Mouse (Mus musculus) gastrocnemius, adult 2 months (tissue): ENCODE measurements around the gene Zfp655. TPM values are rescaled to one million over a fixed set of nuclear protein-coding genes. Genes with fewer than 3 reads are reported as not detected.
"Not testable (repeated sequence)": the region's sequence is repeated elsewhere in the genome, so short reads cannot be mapped to it uniquely, and the experiment has no call there.

Experiments
- DNase-seq: peaks from one replicate; pipeline ENCODE4 v3.0.0; 2022
- H3K27ac ChIP-seq: fragments of 200-600 bp; 2 replicates; pipeline ENCODE4 v1.8.1; 2022; ENCODE audit warnings: mild to moderate bottlenecking
- H3K4me3 ChIP-seq: fragments of 200-600 bp; 2 replicates; pipeline ENCODE4 v1.8.1; 2022; ENCODE audit warnings: mild to moderate bottlenecking, moderate library complexity
- CTCF ChIP-seq: fragments of 200-600 bp; IDR thresholded peaks from 2 replicates; pipeline ENCODE4 v1.8.1; 2022; ENCODE audit warnings: antibody characterized with exemption, mild to moderate bottlenecking, moderate library complexity
- intact Hi-C: fragments of 180-260 bp; cut with DNase I; formaldehyde crosslinking; loops from one replicate; pipeline ENCODE4 v1.15.1; 2025
- total RNA-seq, 2 experiments: library from RNA; stranded (reverse); gene quantifications; 2 replicates each; pipeline ENCODE4 v1.2.3; 2021

Zfp655 gene
- total RNA-seq, 2 experiments from 2014 or later: 14.3 to 15.2 TPM

DNA sequence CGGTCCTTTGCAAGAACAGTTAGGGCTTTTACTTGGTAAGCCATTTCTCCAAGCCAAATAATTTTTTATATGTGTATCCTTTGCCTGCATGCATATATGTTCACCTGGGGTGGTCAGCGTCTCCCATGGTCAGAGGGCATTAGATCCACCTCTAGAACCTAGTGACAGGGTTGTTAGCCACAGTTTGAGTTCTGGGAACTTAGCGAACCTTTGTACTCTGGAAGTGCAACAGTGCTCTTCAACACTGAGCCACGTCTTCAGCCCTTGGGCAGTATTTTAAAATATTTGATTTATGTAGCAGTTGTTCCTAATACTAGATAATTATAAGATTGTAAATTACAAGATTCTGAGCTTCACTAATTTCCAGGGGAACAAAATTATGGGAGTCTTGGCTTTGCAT lies 874 bp upstream of the Zfp655 start:
- intact Hi-C loops: loop anchor here (1.0 to 10.0 kb wide), 4 partner anchors 26 to 146 kb away; partner anchors contain the start of genes Arpc1a, Bud31, Kpna7 and Pdap1
- Histone ChIP-seq H3K4me3 (peak overlapping the region; percentile 93), H3K27ac (peak overlapping the region; percentile 98)
- no peak for DNase-seq
- TF ChIP-seq CTCF: no peak

DNA sequence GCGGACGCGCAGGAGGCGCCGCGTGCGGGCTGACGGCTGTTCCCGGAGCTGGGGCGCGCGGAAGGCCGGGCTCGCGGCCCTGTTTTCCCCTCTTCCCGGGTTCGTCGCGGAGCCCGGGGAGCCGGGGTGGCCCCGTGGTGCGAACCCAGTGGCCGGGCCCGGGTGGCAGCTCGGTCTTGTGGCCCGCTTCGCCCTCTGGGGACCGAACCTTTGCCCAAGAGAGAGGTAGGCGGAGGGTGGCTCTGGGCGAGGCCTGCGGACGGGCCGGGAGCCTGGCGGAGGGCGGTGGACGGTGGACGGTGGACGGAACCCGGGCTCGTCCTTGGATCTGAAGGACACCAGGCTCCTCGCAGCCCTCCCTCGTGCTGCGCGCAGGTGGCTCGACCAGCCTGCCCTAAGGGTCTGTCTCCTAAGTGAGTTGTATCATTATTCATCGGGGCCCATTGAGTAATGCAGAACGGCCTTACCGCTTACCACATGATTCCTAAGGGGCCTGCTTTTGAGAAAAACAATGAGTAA lies 437 bp downstream of the Zfp655 start:
- peak overlapping the region; percentile 98 for H3K27ac ChIP-seq
- TF ChIP-seq CTCF: no peak
- H3K4me3 ChIP-seq: peak overlapping the region; percentile 93
- intact Hi-C loops: loop anchor here (1.0 to 10.0 kb wide), 4 partner anchors 27 to 147 kb away; partner anchors contain the start of genes Arpc1a, Bud31, Kpna7 and Pdap1
- DNase-seq: no peak

DNA sequence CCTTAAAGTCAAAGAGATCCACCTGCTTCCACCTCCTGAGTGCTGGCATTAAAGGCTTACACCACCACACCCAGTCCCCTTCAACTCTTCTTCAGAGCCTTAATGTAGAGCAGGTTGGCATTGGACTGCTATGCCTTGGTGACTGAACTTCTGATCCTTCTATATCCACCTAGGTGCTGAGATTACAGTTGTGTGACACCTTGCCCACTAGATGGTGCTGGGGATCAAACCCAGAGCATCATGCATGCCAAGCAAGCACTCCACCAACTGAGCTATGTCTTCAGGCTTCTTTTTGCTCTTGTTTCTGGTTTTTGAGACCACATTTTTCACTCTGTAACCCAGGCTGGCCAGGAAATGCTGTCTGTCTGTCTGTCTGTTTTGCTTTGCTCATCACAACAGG lies 3.1 kb downstream of the Zfp655 start:
- intact Hi-C loops: loop anchor here (10.0 kb wide), 1 partner anchor 150 kb away; the partner anchor contains the start of genes Arpc1a and Kpna7
- peak; percentile 58 for TF ChIP-seq CTCF
- Histone ChIP-seq H3K4me3 (no peak overlapping the region), H3K27ac (no peak overlapping the region)
- DNase-seq: no peak

DNA sequence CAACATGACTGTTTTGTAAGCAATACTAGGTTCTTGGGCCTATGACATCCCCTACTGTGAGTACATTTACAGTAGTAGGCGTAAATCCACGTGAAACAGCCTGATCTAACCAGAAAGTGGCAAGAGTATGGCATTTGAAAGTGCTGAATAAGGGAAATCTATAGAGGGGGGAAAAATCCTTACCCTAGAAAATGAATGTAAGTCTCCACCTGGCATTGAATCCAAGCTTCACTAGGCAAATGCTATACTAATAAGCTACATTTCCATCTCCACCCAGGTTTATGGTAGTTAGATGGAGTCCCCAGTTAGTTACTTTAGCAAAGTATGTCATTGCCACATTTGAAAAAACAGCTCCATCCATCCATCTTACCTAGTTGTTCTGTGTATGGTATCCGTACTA lies 18.0 kb downstream of the Zfp655 start:
- TF ChIP-seq CTCF: no peak
- Histone ChIP-seq H3K27ac (no peak overlapping the region), H3K4me3 (no peak overlapping the region)
- intact Hi-C loops: no loop called here
- DNase-seq: no peak

DNA sequence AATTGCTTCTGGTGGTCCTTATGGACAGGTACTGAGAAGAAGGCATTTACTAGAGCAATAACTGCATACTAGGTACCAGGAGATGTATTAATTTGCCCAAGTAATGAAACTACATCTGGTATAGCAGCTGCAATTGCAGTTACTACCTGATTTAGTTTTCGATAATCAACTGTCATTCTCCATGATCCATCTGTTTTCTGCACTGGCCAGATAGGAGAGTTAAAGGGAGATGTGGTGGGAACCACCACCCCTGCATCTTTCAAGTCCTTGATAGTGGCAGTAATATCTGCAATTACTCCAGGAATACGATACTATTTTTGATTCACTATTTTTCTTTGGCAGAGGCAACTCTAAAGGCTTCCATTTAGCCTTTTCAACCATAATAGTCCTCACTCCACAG lies 42.1 kb downstream of the Zfp655 start:
- H3K27ac ChIP-seq, DNase-seq, intact Hi-C loops, H3K4me3 ChIP-seq: not testable (repeated sequence)

DNA sequence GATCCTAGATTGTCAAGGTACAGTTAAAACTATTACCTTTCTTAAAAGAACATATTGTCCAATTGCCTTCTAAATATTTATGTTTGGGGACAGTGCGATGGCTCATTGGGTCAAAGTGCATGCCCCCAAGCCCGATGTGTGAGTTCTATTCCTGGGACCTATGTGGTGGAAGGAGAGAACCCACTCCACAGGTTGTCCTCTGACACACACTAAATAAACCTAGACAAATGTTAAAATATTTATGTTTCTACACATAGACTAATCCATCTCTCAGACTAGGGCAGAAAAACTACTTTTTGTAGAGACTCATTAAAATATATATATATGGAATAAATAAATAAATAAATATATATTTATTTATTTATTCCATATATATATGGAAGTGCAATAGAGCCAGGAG lies 48.4 kb downstream of the Zfp655 start:
- intact Hi-C loops: loop anchor here (1.0 kb wide), 1 partner anchor 49 kb away; the partner anchor contains the start of gene Zfp655
- Histone ChIP-seq H3K27ac (no peak overlapping the region; the same call in 1 of the 2 replicates), H3K4me3 (peak overlapping the region; percentile 88)
- no peak for DNase-seq
- no peak for TF ChIP-seq CTCF

DNA sequence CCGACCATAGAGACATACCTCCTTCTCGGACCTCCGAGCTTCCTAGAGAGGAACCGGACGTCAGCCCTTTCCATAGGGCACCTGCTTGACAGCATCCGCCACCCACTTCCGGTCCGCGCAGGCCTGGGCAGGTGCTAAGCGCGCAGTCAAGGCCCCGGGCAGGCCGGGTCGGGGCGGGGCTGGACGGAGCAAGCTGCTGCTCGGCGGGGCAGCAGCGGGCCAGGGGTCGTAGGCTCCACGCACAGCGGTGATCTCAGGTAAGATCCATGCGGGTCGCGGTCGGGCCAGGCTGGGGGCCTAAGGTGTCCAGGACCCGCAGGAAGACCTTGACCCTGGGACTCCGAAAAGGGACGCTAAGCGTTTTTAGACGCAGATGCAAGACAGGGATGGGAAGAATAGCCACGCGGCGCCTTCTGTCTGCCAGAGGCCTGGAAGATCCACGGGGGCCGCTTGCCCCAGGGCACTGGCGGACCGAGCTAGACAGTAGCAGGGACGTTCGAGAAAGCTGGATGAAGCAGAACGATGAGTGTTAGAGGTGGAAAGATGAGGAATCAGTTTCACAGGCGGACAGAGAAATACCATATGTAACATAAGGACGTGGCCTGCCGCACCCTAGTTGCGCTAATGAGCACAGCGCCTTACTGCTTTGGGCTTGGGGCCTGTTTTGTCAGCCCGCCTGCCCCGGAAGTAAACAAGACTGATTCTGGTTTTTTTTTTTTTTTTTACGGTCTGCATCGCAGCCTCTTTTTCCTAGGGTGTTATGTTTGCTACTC lies 49.0 kb downstream of the Zfp655 start, which contains the start of gene Zscan25:
TSS of gene Zscan25 (plus strand) at position 130 of the 773 bp plus-strand sequence.
- Histone ChIP-seq H3K27ac (peak within 1 kb of the TSS; percentile 98), H3K4me3 (peak within 1 kb of the TSS; percentile 88)
- peak; percentile 96 for DNase-seq
- TF ChIP-seq CTCF: no peak
- intact Hi-C loops: loop anchor here (1.0 kb wide), 1 partner anchor 49 kb away; the partner anchor contains the start of gene Zfp655

DNA sequence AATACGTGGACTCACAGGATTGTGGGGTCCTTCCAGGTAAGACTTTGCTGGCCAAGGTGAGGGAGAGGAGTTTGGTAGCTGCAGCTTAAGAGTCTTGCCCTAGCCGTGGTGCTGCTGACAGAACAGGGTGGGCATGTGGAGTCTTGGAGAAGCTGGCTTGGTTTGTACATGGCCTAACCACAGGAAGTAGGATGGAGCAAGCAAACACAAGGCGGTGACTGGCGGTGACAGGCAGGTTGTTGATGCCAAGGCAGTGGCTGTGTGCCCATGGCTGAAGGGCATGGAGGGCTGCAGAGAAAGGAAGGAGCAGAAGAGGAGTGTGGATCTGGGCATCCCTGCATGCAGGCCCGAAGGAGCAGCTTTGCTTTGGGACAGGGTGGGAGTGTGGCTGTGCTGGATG lies 56.9 kb downstream of the Zfp655 start:
- H3K4me3 ChIP-seq: no peak overlapping the region
- no peak for TF ChIP-seq CTCF
- intact Hi-C loops: no loop called here
- no peak for DNase-seq
- no peak overlapping the region for H3K27ac ChIP-seq

DNA sequence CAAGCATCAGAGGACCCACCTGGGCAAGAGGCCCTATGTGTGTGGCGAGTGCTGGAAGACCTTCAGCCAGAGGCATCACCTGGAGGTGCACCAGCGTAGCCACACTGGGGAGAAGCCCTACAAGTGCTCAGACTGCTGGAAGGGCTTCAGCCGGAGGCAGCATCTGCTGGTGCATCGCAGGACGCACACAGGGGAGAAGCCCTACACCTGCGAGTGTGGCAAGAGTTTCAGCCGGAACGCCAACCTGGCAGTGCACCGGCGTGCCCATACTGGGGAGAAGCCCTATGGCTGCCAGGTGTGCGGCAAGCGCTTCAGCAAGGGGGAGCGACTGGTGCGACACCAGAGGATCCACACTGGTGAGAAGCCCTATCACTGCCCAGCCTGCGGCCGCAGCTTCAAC lies 59.2 kb downstream of the Zfp655 start:
- DNase-seq: no peak
- TF ChIP-seq CTCF: no peak
- no peak overlapping the region for H3K4me3 ChIP-seq
- no peak overlapping the region for H3K27ac ChIP-seq
- intact Hi-C loops: no loop called here

DNA sequence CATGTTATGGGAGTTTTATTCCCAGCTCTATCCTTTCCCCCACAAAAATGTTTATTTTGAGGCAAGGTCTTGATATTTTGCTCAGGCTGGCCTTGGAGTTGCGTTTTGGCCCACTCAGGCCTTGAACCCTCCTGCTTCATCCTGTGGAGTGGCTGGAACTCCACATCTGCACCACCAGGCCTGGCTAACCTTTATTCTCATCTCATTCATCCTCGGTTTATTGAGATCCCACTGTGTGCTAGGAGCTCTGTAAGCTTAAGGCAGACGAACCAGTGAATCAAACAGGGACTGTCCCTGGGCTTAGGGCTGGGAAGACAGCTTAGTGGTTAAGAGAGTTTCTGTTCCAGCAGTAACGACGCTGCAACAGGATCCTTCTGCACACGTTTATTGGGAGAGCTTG lies 60.9 kb downstream of the Zfp655 start:
- no peak overlapping the region for H3K27ac ChIP-seq
- intact Hi-C loops: no loop called here
- no peak overlapping the region for H3K4me3 ChIP-seq
- no peak for DNase-seq
- no peak for TF ChIP-seq CTCF

Other genes starting within 250 kb of the Zfp655 start
- not detected for gene Gm4871, start 199.0 kb upstream of the Zfp655 start, total RNA-seq
- gene 1700018F24Rik, start 188.7 kb upstream of the Zfp655 start, total RNA-seq: not detected
- gene Arpc1a, start 147.9 kb upstream of the Zfp655 start, total RNA-seq: 10 to 100 TPM; 23.8 to 30.3 TPM
- not detected for gene Kpna7, start 147.7 kb upstream of the Zfp655 start, total RNA-seq
- 10 to 100 TPM; 20.1 to 29.9 TPM for gene Arpc1b, start 117.5 kb upstream of the Zfp655 start, total RNA-seq
- gene Pdap1, start 91.5 kb upstream of the Zfp655 start, total RNA-seq: 10 to 100 TPM; 47.9 to 56.9 TPM
- gene Bud31, start 91.4 kb upstream of the Zfp655 start, total RNA-seq: 10 to 100 TPM; 49.1 to 57.4 TPM
- gene Ptcd1, start 64.6 kb upstream of the Zfp655 start, total RNA-seq: 10 to 100 TPM; 11.5 to 12.8 TPM
- gene Cpsf4, start 64.5 kb upstream of the Zfp655 start, total RNA-seq: 1 to 10 TPM; 9.3 to 9.9 TPM
- gene Atp5j2, start 39.7 kb upstream of the Zfp655 start, total RNA-seq: 100 to 1,000 TPM; 622 to 768 TPM
- gene Zkscan14, start 29.8 kb upstream of the Zfp655 start, total RNA-seq: 10 to 100 TPM in 1 of 2 experiments, 1 to 10 TPM in 1; 9.3 to 11.6 TPM
- gene Zkscan5, start 27.2 kb upstream of the Zfp655 start, total RNA-seq: 1 to 10 TPM; 8.6 to 9.3 TPM
- gene Zscan25, start 48.8 kb downstream of the Zfp655 start, total RNA-seq: 1 to 10 TPM; 8.8 to 9.4 TPM
- not detected for gene Cyp3a57, start 113.6 kb downstream of the Zfp655 start, total RNA-seq
- not detected for gene Cyp3a16, start 238.0 kb downstream of the Zfp655 start, total RNA-seq